Mouse (Mus musculus) kidney, adult 18-20 months (tissue): ENCODE measurements around the gene Klhl18.
"Not testable (repeated sequence)": the region's sequence is repeated elsewhere in the genome, so short reads cannot be mapped to it uniquely, and the experiment has no call there.

Source experiments
- DNase-seq: peaks from one replicate; pipeline ENCODE4 v3.0.0; 2021

Gene Klhl18

GRCm38 (mm10) chr9:110419511-110420112, 56.9 kb downstream of the Klhl18 start, which contains the start of gene Ngp:
Ngp (plus strand) TSS chr9:110419747.
- no peak for DNase-seq

- DNase-seq: peak; percentile 49
Measured at GRCm38 (mm10) chr9:110413785-110414184, 62.7 kb downstream of the Klhl18 start.

- no peak for DNase-seq
Measured at GRCm38 (mm10) chr9:110412926-110413325, 63.6 kb downstream of the Klhl18 start.

- peak; percentile 87 for DNase-seq
Measured at GRCm38 (mm10) chr9:110410908-110411887, 65.3 kb downstream of the Klhl18 start.

- peak; percentile 95 for DNase-seq
Measured at GRCm38 (mm10) chr9:110408099-110408773, 68.3 kb downstream of the Klhl18 start, which contains the start of gene Ptpn23. Ptpn23 (minus strand) TSS chr9:110408213.

- DNase-seq: no peak
Measured at GRCm38 (mm10) chr9:110407311-110408098, 69.0 kb downstream of the Klhl18 start.

GRCm38 (mm10) chr9:110403240-110403639, 73.3 kb downstream of the Klhl18 start:
- not testable (repeated sequence) for DNase-seq

- DNase-seq: no peak
Measured at GRCm38 (mm10) chr9:110402731-110403130, 73.8 kb downstream of the Klhl18 start.

- DNase-seq: no peak
Measured at GRCm38 (mm10) chr9:110400650-110401049, 75.8 kb downstream of the Klhl18 start.

- no peak for DNase-seq
Measured at GRCm38 (mm10) chr9:110393295-110393694, 83.2 kb downstream of the Klhl18 start.

GRCm38 (mm10) chr9:110390843-110391242, 85.7 kb downstream of the Klhl18 start:
- DNase-seq: no peak

- DNase-seq: no peak
Measured at GRCm38 (mm10) chr9:110388011-110388410, 88.5 kb downstream of the Klhl18 start.

GRCm38 (mm10) chr9:110384369-110384929, 92.0 kb downstream of the Klhl18 start:
- no peak for DNase-seq

GRCm38 (mm10) chr9:110381292-110381691, 95.2 kb downstream of the Klhl18 start:
- DNase-seq: no peak

GRCm38 (mm10) chr9:110380662-110381061, 95.8 kb downstream of the Klhl18 start:
- DNase-seq: no peak

- no peak for DNase-seq
Measured at GRCm38 (mm10) chr9:110379361-110379760, 97.1 kb downstream of the Klhl18 start.

GRCm38 (mm10) chr9:110377655-110378054, 98.8 kb downstream of the Klhl18 start:
- not testable (repeated sequence) for DNase-seq
